ENCODE assay signal across 16 mouse cellular contexts in genomic region chrX:106030176-106030575, GRCm38 (mm10).
"Had no signal": no experiment of that assay in that cellular context is flagged by ENCODE, and none has a peak within 500 bp of the region (broad histone marks: within the 10 kb centered on the region; RNA-seq: fewer than 3 reads in every experiment).

No protein-coding gene starts in this region.

- H3K36me3 ChIP-seq: limb, embryonic 12.5 days; midbrain, embryonic 13.5 days; neural tube, embryonic 12.5 days had no signal

- H3K4me3 ChIP-seq: limb, embryonic 12.5 days; midbrain, embryonic 13.5 days; neural tube, embryonic 12.5 days had no signal

- H3K4me2 ChIP-seq: limb, embryonic 12.5 days; liver, embryonic 11.5 days; midbrain, embryonic 13.5 days; neural tube, embryonic 12.5 days had no signal

- H3K27me3 ChIP-seq: midbrain, embryonic 13.5 days; neural tube, embryonic 12.5 days had no signal

- ATAC-seq: lung, postnatal 0 days; midbrain, embryonic 13.5 days had no signal

- H3K9ac ChIP-seq: limb, embryonic 12.5 days; midbrain, embryonic 13.5 days; neural tube, embryonic 12.5 days had no signal

- H3K4me1 ChIP-seq: limb, embryonic 12.5 days; neural tube, embryonic 12.5 days had no signal

- DNase-seq: kidney, adult 11 months; kidney, adult 9 months; kidney, postnatal 36 days; layer of hippocampus, adult 9-11 months; layer of hippocampus, postnatal 36 days; lung, adult 18-20 months; lung, postnatal 4 days; right cerebral cortex, adult 18-20 months; right cerebral cortex, postnatal 25 days; thymus, postnatal 36 days had no signal

- H3K27ac ChIP-seq: kidney, postnatal 0 days; limb, embryonic 12.5 days; midbrain, embryonic 13.5 days; neural tube, embryonic 12.5 days had no signal

- H3K9me3 ChIP-seq: limb, embryonic 12.5 days; midbrain, embryonic 13.5 days; neural tube, embryonic 12.5 days had no signal
